Mouse (Mus musculus): Measurements from ENCODE around the gene Hpca. TPM values are rescaled to one million over a fixed set of nuclear protein-coding genes. Genes with fewer than 3 reads are reported as not detected.

Hpca gene
- 0.18 and 0.47 TPM in 2 replicates for total RNA-seq (2014; rRNA removed)
- polyA plus RNA-seq (2012; rRNA removed): 0.23 and 0.27 TPM in 2 replicates

- no peak within 1 kb of the TSS for H3K9ac ChIP-seq (ENCODE audit: low read depth, low read length)
- 0 out of 2 replicates have a peak, but pooled peaks cover 2% of the 10 kb centered on the region for H3K4me1 ChIP-seq (ENCODE audit: control insufficient read depth, insufficient read depth, low read length)
- H3K27ac ChIP-seq (replicated peaks; ENCODE audit: insufficient read depth, low read depth, low read length): no peak within 1 kb of the TSS
- no peaks in the 10 kb centered on the region for H3K36me3 ChIP-seq (ENCODE audit: control insufficient read depth, insufficient read depth, low read length)
- TF ChIP-seq CTCF (IDR thresholded peaks at IDR 0.05; ENCODE audit: low read depth, low read length) (no peak), POLR2A (IDR thresholded peaks at IDR 0.05; ENCODE audit: extremely low read depth, insufficient read depth, low read length) (no peak)
- DNase-seq (ENCODE audit: extremely low read depth, low read depth, low spot score): no peak
- H3K27me3 ChIP-seq (ENCODE audit: control insufficient read depth, insufficient read depth, low read length): peaks cover 13% of the 10 kb centered on the region
- H3K79me2 ChIP-seq (ENCODE audit: control insufficient read depth, insufficient read depth, low read length): no peaks in the 10 kb centered on the region
- peak within 1 kb of the TSS; percentile 15; the same call in 1 of the 2 replicates for H3K4me3 ChIP-seq (ENCODE audit: insufficient read depth, low read depth, low read length)
- 6% methylated on average over 12 of the region's 17 CpGs for WGBS
Measured at GRCm38 (mm10) chr4:129121569-129122086, at the start of gene Hpca. TSS of gene Hpca (minus strand) at chr4:129122036.

- Histone ChIP-seq H3K27me3 (ENCODE audit: control insufficient read depth, insufficient read depth, low read length) (no peaks in the 10 kb centered on the region), H3K4me1 (ENCODE audit: control insufficient read depth, insufficient read depth, low read length) (no peaks in the 10 kb centered on the region; the same call in 1 of the 2 replicates), H3K27ac (replicated peaks; ENCODE audit: insufficient read depth, low read depth, low read length) (no peak overlapping the region), H3K36me3 (ENCODE audit: control insufficient read depth, insufficient read depth, low read length) (peaks cover 9% of the 10 kb centered on the region; the same call in 1 of the 2 replicates), H3K9ac (ENCODE audit: low read depth, low read length) (no peak overlapping the region), H3K79me2 (ENCODE audit: control insufficient read depth, insufficient read depth, low read length) (no peaks in the 10 kb centered on the region), H3K4me3 (ENCODE audit: insufficient read depth, low read depth, low read length) (no peak overlapping the region)
- 93% methylated on average over 4 of the region's 4 CpGs for WGBS
- no peak for DNase-seq (ENCODE audit: extremely low read depth, low read depth, low spot score)
- TF ChIP-seq CTCF (IDR thresholded peaks at IDR 0.05; ENCODE audit: low read depth, low read length) (no peak), POLR2A (IDR thresholded peaks at IDR 0.05; ENCODE audit: extremely low read depth, insufficient read depth, low read length) (no peak)
Measured at GRCm38 (mm10) chr4:129161581-129162255, 39.9 kb upstream of the Hpca start.

GRCm38 (mm10) chr4:129161076-129161475, 39.2 kb upstream of the Hpca start:
- Histone ChIP-seq H3K79me2 (ENCODE audit: control insufficient read depth, insufficient read depth, low read length) (no peaks in the 10 kb centered on the region), H3K36me3 (ENCODE audit: control insufficient read depth, insufficient read depth, low read length) (peaks cover 9% of the 10 kb centered on the region; the same call in 1 of the 2 replicates), H3K27me3 (ENCODE audit: control insufficient read depth, insufficient read depth, low read length) (no peaks in the 10 kb centered on the region), H3K4me3 (ENCODE audit: insufficient read depth, low read depth, low read length) (no peak overlapping the region), H3K27ac (replicated peaks; ENCODE audit: insufficient read depth, low read depth, low read length) (no peak overlapping the region), H3K9ac (ENCODE audit: low read depth, low read length) (no peak overlapping the region), H3K4me1 (ENCODE audit: control insufficient read depth, insufficient read depth, low read length) (no peaks in the 10 kb centered on the region; the same call in 1 of the 2 replicates)
- no peak for TF ChIP-seq POLR2A (IDR thresholded peaks at IDR 0.05; ENCODE audit: extremely low read depth, insufficient read depth, low read length)
- WGBS: 56% methylated on average over 1 of the region's 1 CpGs
- peak; percentile 35 for DNase-seq (ENCODE audit: extremely low read depth, low read depth, low spot score)

GRCm38 (mm10) chr4:129158549-129158948, 36.7 kb upstream of the Hpca start:
- H3K27me3 ChIP-seq (ENCODE audit: control insufficient read depth, insufficient read depth, low read length): no peaks in the 10 kb centered on the region
- no peak overlapping the region for H3K27ac ChIP-seq (replicated peaks; ENCODE audit: insufficient read depth, low read depth, low read length)
- 16% methylated on average over 3 of the region's 3 CpGs for WGBS
- H3K79me2 ChIP-seq (ENCODE audit: control insufficient read depth, insufficient read depth, low read length): no peaks in the 10 kb centered on the region
- H3K36me3 ChIP-seq (ENCODE audit: control insufficient read depth, insufficient read depth, low read length): peaks cover 18% of the 10 kb centered on the region; the same call in 1 of the 2 replicates
- no peak overlapping the region for H3K4me3 ChIP-seq (ENCODE audit: insufficient read depth, low read depth, low read length)
- peak; percentile 43 for DNase-seq (ENCODE audit: extremely low read depth, low read depth, low spot score)
- H3K4me1 ChIP-seq (ENCODE audit: control insufficient read depth, insufficient read depth, low read length): no peaks in the 10 kb centered on the region; the same call in 1 of the 2 replicates
- H3K9ac ChIP-seq (ENCODE audit: low read depth, low read length): no peak overlapping the region
- TF ChIP-seq POLR2A (IDR thresholded peaks at IDR 0.05; ENCODE audit: extremely low read depth, insufficient read depth, low read length) (no peak), CTCF (IDR thresholded peaks at IDR 0.05; ENCODE audit: low read depth, low read length) (no peak)

- no peak overlapping the region for H3K9ac ChIP-seq (ENCODE audit: low read depth, low read length)
- no peak overlapping the region for H3K27ac ChIP-seq (replicated peaks; ENCODE audit: insufficient read depth, low read depth, low read length)
- 91% methylated on average over 5 of the region's 5 CpGs for WGBS
- TF ChIP-seq POLR2A (IDR thresholded peaks at IDR 0.05; ENCODE audit: extremely low read depth, insufficient read depth, low read length) (no peak), CTCF (IDR thresholded peaks at IDR 0.05; ENCODE audit: low read depth, low read length) (no peak)
- H3K79me2 ChIP-seq (ENCODE audit: control insufficient read depth, insufficient read depth, low read length): no peaks in the 10 kb centered on the region
- no peak for DNase-seq (ENCODE audit: extremely low read depth, low read depth, low spot score)
- peaks cover 23% of the 10 kb centered on the region; the same call in 1 of the 2 replicates for H3K36me3 ChIP-seq (ENCODE audit: control insufficient read depth, insufficient read depth, low read length)
- no peak overlapping the region for H3K4me3 ChIP-seq (ENCODE audit: insufficient read depth, low read depth, low read length)
- H3K4me1 ChIP-seq (ENCODE audit: control insufficient read depth, insufficient read depth, low read length): no peaks in the 10 kb centered on the region; the same call in 1 of the 2 replicates
- H3K27me3 ChIP-seq (ENCODE audit: control insufficient read depth, insufficient read depth, low read length): no peaks in the 10 kb centered on the region
Measured at GRCm38 (mm10) chr4:129157541-129157940, 35.7 kb upstream of the Hpca start.
